Mouse (Mus musculus): ENCODE measurements around the gene Il1rl2.
"Not testable (repeated sequence)": the region's sequence is repeated elsewhere in the genome, so short reads cannot be mapped to it uniquely, and the experiment has no call there.

Gene Il1rl2

DNA sequence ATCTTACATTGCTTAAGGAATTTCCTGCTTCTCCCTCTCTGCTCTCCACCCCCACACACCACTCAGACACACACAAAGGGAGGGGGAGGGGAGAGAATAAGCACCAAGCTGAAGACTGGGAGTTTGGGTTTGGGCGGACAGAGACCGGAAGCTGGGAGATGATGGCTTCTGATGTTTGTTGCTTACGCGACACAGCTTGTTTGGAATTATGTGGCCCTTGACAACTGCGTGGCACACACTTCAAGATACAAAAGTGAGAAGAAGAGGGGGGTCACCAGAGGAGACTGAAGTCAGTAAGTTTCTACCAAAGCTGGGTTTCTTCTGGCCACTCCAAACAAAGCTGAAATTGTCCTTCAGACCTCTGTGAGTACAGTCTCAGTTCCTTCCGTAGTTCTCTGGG is at the start of gene Il1rl2:
Gene Il1rl2, plus strand, starts transcription at position 154 of the 400 bp plus-strand sequence.
- in situ Hi-C loops (cut with MboI, MseI), result no loop called here

GRCm38 (mm10) chr1:40275285-40276013 is 49.0 kb upstream of the Il1rl2 start:
- in situ Hi-C loops (cut with MboI, MseI), result no loop called here

DNA sequence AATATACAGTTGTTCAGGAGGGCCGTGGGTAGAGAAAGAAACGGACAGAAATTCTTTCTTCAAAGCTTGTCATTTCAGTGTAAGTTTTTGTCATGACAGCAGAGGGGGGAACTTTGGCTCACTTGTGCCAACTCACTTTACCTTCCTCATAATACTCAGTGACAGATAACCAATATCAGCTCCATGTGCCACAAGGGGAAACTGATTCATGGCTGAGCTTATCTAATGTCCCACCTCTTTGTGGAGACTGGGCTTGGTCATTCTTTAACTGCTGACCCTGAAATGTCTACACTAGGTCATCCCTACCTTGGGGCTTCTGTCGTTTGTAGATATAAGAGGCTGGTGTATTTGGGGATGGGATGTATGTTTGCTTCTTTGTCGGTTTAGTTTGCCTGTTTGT is 46.5 kb upstream of the Il1rl2 start:
- in situ Hi-C loops (cut with MboI, MseI), result no loop called here

DNA sequence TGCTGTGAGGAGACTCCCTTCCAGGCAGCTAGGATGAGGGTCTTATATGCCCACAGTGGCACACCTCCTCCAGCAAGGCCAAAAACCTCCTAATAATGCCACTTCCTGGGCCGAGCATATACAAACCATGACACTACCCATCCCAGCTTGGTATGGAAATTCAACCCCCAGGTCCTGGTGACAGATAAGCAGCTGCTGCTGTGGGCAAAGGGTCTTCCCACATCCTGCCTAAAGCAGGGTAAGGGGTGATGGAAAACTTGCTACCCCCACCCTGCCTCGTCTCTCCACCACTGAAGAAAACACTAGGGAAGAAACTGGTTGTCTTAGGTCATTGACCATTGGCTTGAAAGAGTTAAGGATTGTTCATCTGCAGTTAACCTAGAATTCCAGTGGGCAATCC is 45.7 kb upstream of the Il1rl2 start:
- in situ Hi-C loops (cut with MboI, MseI), result no loop called here

DNA sequence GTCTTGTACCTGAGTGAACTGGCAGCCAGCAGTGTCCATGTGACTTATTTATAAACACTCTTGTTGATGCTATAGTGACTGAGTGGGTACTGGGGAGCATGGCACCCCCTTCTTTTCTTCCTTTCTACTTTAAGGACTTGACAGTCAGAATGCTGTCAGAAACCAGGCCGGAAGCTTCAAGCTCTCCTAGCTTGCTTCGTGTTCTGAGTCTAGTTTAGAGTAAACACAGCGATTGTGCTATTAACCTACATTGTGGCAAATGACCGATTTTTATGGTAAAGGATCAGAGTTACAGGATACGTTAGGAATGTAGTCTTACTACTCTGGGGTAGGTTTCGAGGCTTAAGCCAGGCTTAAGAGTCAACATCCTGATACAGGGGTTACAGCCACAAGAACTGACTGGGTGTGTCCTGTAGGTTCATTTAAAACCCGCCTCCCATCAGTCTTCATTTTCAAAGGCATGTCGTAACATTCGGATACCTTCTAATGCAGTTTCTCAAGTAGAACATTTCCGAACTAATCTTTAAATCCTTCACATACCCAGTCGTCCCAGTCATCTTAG is 45.1 kb upstream of the Il1rl2 start:
- in situ Hi-C loops (cut with MboI, MseI), result no loop called here

- in situ Hi-C loops (cut with MboI, MseI), result no loop called here
These were observed 42.5 kb upstream of the Il1rl2 start for GRCm38 (mm10) chr1:40281950-40282349.

DNA sequence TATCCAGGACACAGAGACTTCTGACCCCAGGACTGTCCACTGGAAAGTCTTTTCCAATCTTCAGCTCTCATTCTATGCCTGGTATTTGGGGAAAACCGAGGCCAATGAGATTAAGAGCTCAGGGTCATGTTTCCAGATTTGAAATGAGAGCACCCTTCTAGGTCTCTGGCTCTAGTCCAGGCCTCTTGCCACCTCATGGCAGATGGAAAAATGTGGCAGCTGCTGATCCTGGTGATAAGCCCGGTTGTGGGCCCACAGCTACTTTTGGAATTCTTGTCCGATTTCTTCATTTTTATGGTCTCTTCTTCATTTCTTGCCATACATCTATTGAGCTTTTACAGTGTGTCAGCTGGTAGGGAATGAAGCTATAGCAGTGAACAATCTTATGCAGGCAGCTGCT is 42.0 kb upstream of the Il1rl2 start:
- in situ Hi-C loops (cut with MboI, MseI), result no loop called here

GRCm38 (mm10) chr1:40283995-40284394 is 40.4 kb upstream of the Il1rl2 start:
- in situ Hi-C loops (cut with MboI, MseI), result no loop called here

GRCm38 (mm10) chr1:40290489-40291255 is 33.7 kb upstream of the Il1rl2 start:
- in situ Hi-C loops (cut with MboI, MseI), result no loop called here

DNA sequence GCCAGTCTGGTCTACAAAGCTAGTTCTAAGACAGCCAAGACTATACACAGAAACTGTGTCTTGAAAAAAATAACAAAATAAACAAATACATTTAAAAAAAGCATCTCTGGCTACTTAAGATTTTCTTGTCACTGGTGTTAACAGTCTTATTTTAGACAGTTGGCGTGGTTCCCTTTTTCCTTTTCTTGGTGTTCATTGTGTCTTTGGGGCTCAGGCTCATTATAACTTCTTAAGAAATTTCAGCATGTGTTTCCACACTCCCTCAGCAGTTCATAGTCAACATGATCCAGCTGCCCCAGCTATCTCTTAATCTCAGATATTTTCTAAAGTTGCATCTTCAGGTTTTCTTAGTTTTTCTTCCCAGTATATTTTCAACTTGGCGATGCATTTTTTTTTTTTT is 32.2 kb upstream of the Il1rl2 start:
- in situ Hi-C loops (cut with MboI, MseI), result no loop called here

GRCm38 (mm10) chr1:40293891-40294290 is 30.5 kb upstream of the Il1rl2 start:
- in situ Hi-C loops (cut with MboI, MseI), result no loop called here

- in situ Hi-C loops (cut with MboI, MseI), result no loop called here
These were observed 29.6 kb upstream of the Il1rl2 start for GRCm38 (mm10) chr1:40294824-40295223.

DNA sequence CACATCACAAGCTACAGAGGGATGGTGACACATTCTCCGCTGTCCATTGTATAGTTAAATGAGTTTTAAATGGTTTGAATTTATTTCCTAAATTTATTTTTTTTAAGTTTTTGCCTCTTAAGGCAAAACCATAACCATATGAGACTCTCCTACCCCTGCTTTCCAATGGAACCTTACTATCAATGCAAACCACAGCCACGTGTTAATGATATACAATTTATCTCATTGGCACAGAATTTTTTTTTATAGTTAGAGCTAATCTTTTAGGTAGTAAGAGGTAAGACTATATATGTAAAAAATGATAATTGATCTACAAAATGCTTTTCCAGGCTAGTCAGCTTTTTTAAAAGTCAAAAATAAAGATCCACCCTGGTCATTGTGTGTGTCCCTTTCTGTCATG is 26.4 kb upstream of the Il1rl2 start:
- in situ Hi-C loops (cut with MboI, MseI), result no loop called here

DNA sequence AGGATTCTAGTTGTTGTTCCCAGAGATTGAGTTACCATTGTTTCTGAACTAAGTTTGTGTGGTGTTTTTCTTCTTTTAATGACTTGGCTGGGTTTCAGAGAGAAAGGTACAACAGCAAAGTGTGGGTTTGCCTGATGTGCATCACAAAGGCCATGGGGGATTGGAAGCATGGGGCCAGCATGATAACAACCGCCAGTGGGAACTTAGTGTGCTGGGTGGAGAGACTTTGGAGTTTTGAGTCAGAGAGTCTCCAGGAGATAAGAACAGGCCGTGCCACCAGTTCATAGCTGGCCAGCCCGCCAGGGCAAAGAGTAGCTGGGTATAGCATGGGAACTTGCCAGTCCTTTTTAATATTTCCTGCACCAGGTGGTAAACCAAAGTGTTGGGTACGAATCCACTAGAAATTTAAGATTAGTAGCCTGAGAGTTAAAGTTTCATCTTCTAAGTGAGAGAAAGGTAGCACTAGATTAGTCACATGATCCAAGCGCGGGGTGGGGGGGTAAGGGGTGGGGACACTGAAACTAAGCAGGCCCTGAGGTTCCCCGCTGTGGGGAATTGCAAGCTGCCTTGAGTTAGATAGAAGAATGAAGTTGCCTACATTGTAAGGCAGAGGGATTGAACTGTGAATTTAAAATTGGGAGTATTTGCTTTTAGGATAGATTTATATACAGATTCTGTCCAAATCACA is 21.1 kb upstream of the Il1rl2 start:
- in situ Hi-C loops (cut with MboI, MseI), result no loop called here

- in situ Hi-C loops (cut with MboI, MseI), result not testable (repeated sequence)
These were observed 20.1 kb upstream of the Il1rl2 start for GRCm38 (mm10) chr1:40304321-40304720.

- in situ Hi-C loops (cut with MboI, MseI), result no loop called here
These were observed 18.3 kb upstream of the Il1rl2 start for GRCm38 (mm10) chr1:40306111-40306510.

GRCm38 (mm10) chr1:40311123-40311522 is 13.3 kb upstream of the Il1rl2 start:
- in situ Hi-C loops (cut with MboI, MseI), result no loop called here

DNA sequence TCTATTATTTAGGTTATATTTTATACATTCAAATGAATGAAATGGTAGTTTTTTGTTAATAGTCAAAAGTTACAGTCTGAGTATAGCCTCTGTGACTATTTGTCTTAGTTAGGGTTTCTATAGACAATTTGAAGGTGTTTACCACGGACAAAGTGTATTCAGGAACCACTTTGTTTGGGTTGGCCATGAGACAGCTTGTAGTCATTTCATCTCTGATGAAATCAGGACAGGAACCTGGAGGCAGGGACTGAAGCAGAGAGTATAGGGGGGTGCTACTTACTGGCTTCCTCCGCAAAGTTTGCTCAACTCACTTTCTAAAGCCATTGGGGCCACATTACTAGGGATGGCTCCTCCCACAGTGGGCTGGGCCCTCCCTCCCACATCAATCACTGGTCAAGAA is 12.8 kb upstream of the Il1rl2 start:
- in situ Hi-C loops (cut with MboI, MseI), result no loop called here

GRCm38 (mm10) chr1:40314016-40314415 is 10.4 kb upstream of the Il1rl2 start:
- in situ Hi-C loops (cut with MboI, MseI), result no loop called here

GRCm38 (mm10) chr1:40317657-40318056 is 6.8 kb upstream of the Il1rl2 start:
- in situ Hi-C loops (cut with MboI, MseI), result no loop called here

GRCm38 (mm10) chr1:40321824-40322223 is 2.6 kb upstream of the Il1rl2 start:
- in situ Hi-C loops (cut with MboI, MseI), result no loop called here

GRCm38 (mm10) chr1:40322543-40322942 is 1.9 kb upstream of the Il1rl2 start:
- in situ Hi-C loops (cut with MboI, MseI), result no loop called here

Data from T-helper 17 cell (primary cell).